Comparison of ENCODE assay signal across 14 mouse cellular contexts in the genomic region with DNA sequence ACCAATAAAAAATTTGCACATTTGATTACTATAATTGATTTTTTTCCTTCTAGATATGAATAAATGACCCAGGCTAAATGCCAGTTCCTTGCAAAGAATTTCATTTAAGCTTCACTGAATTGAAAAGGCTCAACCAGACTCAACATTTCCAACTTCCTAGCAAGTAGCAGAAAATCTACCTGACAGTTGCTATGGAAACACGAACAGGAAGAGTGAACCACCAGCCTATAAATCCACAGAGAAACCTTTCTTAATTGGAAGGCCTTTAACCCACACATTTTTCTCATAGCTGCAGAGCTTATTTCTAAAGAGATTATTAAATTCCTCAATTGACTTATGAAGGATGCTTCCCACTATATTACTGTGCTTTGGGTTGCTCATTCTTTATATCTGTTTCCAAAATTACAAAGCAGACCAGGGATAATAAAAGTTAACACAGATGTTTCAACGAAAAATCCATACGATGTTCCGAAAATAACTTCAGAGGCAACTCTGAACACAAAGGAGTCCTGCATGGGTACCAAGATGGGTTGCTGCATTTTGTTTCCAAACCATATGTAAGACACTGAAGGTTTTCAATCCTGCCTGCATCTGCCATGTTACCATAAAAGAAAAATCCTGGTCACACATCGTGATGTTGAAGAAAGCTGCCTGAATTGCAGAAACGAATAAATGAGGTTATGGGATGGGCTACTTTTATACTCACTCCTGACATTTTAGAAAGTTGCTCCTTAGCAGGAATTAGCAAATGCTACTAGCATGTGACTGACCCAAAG. TPM values are rescaled to one million over a fixed set of nuclear protein-coding genes. Genes with fewer than 3 reads are reported as not detected.
A peak's percentile ranks its signal among the peaks of the same experiment; 100 is the strongest.
DNase-seq lines count a peak whose midpoint lies in the region; ATAC-seq and TF ChIP-seq lines count a peak whose summit lies in the region.
"Had no signal": no experiment of that assay in that cellular context is flagged by ENCODE, and none has a peak within 500 bp of the region (broad histone marks: within the 10 kb centered on the region; RNA-seq: fewer than 3 reads in every experiment).

No protein-coding gene starts in this region.

- WGBS in midbrain, embryonic 11.5 days = 49% methylated on average over 6 of the region's 6 CpGs

- no peak overlapping the region for H3K9ac ChIP-seq in midbrain, embryonic 11.5 days (ENCODE audit: low read length)
- H3K9ac ChIP-seq: embryonic facial prominence, embryonic 13.5 days had no signal

- no peak for TF ChIP-seq CTCF in left cerebral cortex, adult 2 months (IDR thresholded peaks at IDR 0.05)

- intact Hi-C loops in left cerebral cortex, adult 2 months (cut with DNase I) = loop anchor here (2.0 to 10.0 kb wide), 5 partner anchors 139 to 746 kb away; no protein-coding TSS in a partner anchor

- no peak overlapping the region for H3K4me3 ChIP-seq in left cerebral cortex, adult 2 months
- no peak overlapping the region for H3K4me3 ChIP-seq in midbrain, embryonic 11.5 days (ENCODE audit: low read depth, low read length)
- H3K4me3 ChIP-seq: embryonic facial prominence, embryonic 13.5 days; heart, adult 2 months had no signal

- H3K4me2 ChIP-seq in midbrain, embryonic 11.5 days = no peak overlapping the region
- H3K4me2 ChIP-seq: embryonic facial prominence, embryonic 13.5 days had no signal

- H3K27me3 ChIP-seq in midbrain, embryonic 11.5 days (ENCODE audit: control insufficient read depth, insufficient read depth, low read length) = no peaks in the 10 kb centered on the region
- H3K27me3 ChIP-seq: embryonic facial prominence, embryonic 13.5 days had no signal

- peaks cover 10% of the 10 kb centered on the region for H3K4me1 ChIP-seq in midbrain, embryonic 11.5 days (ENCODE audit: control insufficient read depth, insufficient read depth, low read length)

- H3K36me3 ChIP-seq in midbrain, embryonic 11.5 days (ENCODE audit: control insufficient read depth, insufficient read depth, low read length) = no peaks in the 10 kb centered on the region
- H3K36me3 ChIP-seq: embryonic facial prominence, embryonic 13.5 days had no signal

- H3K27ac ChIP-seq in left cerebral cortex, adult 2 months = peak overlapping the region; percentile 88
- H3K27ac ChIP-seq in midbrain, embryonic 11.5 days (ENCODE audit: low read depth, low read length) = no peak overlapping the region; the same call in 1 of the 2 replicates
- H3K27ac ChIP-seq: embryonic facial prominence, embryonic 13.5 days; heart, adult 2 months had no signal

- peak; percentile 60 for ATAC-seq in midbrain, embryonic 11.5 days (ENCODE audit: low FRiP score)

- H3K9me3 ChIP-seq in midbrain, embryonic 11.5 days (ENCODE audit: control insufficient read depth, low read length) = no peaks in the 10 kb centered on the region
- H3K9me3 ChIP-seq: embryonic facial prominence, embryonic 13.5 days had no signal

- DNase-seq in embryo, embryonic 10.5 days (ENCODE audit: low spot score) = peak; percentile 36
- DNase-seq in embryo, embryonic 9.5 days (ENCODE audit: extremely low spot score) = no peak
- no peak for DNase-seq in left cerebral cortex, adult 2 months (ENCODE audit: extremely low spot score in 1 of 2, low spot score in 2 of 2)
- DNase-seq in left cerebral cortex, adult 11 months (ENCODE audit: low spot score) = no peak
- peak; percentile 93 for DNase-seq in midbrain, embryonic 11.5 days (ENCODE audit: low spot score, missing footprints)
- DNase-seq in adrenal gland, postnatal 10 days = no peak
- DNase-seq in testis, postnatal 14 days (ENCODE audit: low spot score) = no peak
- DNase-seq in ovary, postnatal 10 days (ENCODE audit: low spot score) = no peak
- DNase-seq: adrenal gland, postnatal 36 days; cerebellum, adult 8-10 months; heart, adult 2 months; kidney, adult 2 months; lung, postnatal 36 days had no signal

RNA-seq across cellular contexts. Expression of a gene that starts 22.0 kb away (rescaled TPM):
- 100 to 1,000 TPM; 448 to 459 TPM for total RNA-seq in left cerebral cortex, adult 2 months (2021)
- polyA plus RNA-seq in midbrain, embryonic 11.5 days (2014; fragmentation: Nextera tagmentation; extraction: Ambion mirVana) = 92.7 and 94.9 TPM in 2 replicates
- total RNA-seq in adrenal gland, postnatal 10 days (2021) = 10 to 100 TPM; 67.2 to 76.9 TPM

Comparison
In these comparisons a context has a peak if more than half of its experiments do, and no peak if none do; other contexts are left out.
1. DNase-seq: peak in embryo, embryonic 10.5 days (single experiment) and midbrain, embryonic 11.5 days (single experiment); none in embryo, embryonic 9.5 days (single experiment), left cerebral cortex, adult 2 months (0 of 2), left cerebral cortex, adult 11 months (single experiment), adrenal gland, postnatal 10 days (single experiment), testis, postnatal 14 days (single experiment) and ovary, postnatal 10 days (single experiment).
2. RNA of a gene that starts 22.0 kb away (total RNA-seq): 448 to 459 TPM in left cerebral cortex, adult 2 months; 67.2 to 76.9 TPM in adrenal gland, postnatal 10 days; every median in the first group is over 4 times any median in the second.